Mouse (Mus musculus) urinary bladder, adult 18-20 months (tissue): Measurements from ENCODE around the gene Hist1h4n.
"Not testable (repeated sequence)": the region's sequence is repeated elsewhere in the genome, so short reads cannot be mapped to it uniquely, and the experiment has no call there.

ENCODE experiments used
- DNase-seq, 2 experiments: peaks; one replicate each; pipeline ENCODE4 v3.0.0; 2022; ENCODE audit warnings: low spot score in 2 of 2, mixed read lengths in 2 of 2

The Hist1h4n gene

DNA sequence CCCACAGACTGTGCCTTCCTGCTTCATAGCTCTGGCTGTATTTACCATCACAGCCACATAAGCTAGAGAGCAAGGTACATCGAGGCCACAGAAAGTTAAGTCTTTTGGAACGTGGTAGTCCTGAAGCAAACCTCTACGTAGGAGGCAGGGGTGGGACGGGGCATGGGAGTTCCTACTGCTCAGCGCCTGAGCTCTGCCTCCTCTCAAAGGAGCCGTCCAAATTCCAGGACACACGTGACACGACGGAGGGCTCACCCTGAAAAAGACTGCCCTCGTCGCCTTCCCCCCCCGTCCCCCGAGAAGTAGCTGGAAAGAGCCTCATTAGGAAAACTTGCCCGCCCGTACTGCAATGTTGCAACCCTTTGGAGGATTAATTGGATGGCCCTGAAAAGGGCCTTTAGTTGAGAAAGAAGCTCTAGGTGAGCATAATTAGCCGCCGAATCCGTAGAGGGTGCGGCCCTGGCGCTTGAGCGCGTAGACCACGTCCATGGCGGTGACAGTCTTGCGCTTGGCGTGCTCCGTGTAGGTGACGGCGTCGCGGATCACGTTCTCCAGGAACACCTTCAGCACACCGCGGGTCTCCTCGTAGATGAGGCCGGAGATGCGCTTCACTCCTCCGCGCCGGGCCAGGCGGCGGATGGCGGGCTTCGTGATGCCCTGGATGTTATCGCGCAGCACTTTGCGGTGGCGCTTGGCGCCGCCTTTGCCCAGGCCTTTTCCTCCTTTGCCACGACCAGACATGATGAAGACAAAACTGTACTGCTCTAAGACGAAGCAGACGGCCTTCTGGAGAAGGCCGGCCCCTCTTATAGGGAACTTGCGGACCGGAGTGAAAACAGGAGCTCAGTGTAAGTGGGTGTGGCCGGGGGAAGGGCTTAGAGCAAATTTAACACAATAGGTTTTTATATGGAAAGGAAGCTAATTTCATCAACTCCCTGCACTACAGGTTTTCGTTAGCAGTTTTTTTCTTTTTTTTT lies at the start of gene Hist1h4n:
Gene Hist1h4n (minus strand): TSS at position 779 of the 977 bp plus-strand sequence.
- DNase-seq, result peak in 1 of 2 experiments; percentile 9

DNA sequence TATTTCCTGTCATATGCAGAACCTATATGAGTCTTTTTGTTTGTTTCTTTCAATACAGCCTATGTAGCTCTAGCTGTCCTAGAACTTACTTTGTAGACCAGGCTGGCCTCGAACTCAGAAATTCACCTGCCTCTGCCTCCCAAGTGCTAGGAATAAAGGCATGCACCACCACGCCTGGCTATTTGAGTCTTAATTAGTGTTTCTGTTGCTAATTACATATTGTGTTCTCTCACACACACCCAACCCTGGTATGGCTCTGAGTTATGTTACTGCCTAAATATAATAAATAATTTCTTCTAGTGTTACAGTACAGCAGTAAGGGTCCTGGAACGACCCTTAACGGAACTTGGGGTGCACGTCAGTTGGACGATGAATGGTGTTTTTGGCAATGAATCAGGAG lies 48.7 kb upstream of the Hist1h4n start:
- DNase-seq, result no peak

GRCm38 (mm10) chr13:21865503-21865902 lies 33.5 kb upstream of the Hist1h4n start:
- not testable (repeated sequence) for DNase-seq

GRCm38 (mm10) chr13:21861608-21862007 lies 29.6 kb upstream of the Hist1h4n start:
- no peak for DNase-seq

- DNase-seq, result peak; percentile 4
Measured at GRCm38 (mm10) chr13:21855698-21856162, 23.7 kb upstream of the Hist1h4n start.

DNA sequence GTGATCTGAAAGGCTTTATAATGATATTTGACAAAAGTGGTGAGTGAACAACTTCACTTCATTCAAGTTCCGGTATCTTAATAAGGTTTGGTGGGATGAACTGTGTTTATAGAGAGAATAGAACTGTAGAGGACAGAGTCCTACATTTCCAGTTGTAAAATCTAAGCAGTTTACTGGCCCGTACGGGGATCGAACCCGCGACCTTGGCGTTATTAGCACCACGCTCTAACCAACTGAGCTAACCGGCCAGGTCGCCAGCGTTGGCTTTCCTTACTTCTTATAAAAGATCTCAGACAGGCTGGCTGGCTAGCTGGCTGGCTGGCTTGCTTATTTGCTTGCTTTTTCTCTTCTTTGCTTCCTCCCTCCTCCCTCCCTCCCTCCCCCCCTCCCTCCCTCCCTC lies 23.1 kb upstream of the Hist1h4n start:
- peak; percentile 39 to 64 for DNase-seq

- no peak for DNase-seq
Measured at GRCm38 (mm10) chr13:21852215-21852945, 20.4 kb upstream of the Hist1h4n start.

GRCm38 (mm10) chr13:21850696-21851095 lies 18.7 kb upstream of the Hist1h4n start:
- not testable (repeated sequence) for DNase-seq

- DNase-seq, result no peak
Measured at GRCm38 (mm10) chr13:21847883-21848282, 15.9 kb upstream of the Hist1h4n start.

- not testable (repeated sequence) for DNase-seq
Measured at GRCm38 (mm10) chr13:21846356-21846755, 14.4 kb upstream of the Hist1h4n start.

DNA sequence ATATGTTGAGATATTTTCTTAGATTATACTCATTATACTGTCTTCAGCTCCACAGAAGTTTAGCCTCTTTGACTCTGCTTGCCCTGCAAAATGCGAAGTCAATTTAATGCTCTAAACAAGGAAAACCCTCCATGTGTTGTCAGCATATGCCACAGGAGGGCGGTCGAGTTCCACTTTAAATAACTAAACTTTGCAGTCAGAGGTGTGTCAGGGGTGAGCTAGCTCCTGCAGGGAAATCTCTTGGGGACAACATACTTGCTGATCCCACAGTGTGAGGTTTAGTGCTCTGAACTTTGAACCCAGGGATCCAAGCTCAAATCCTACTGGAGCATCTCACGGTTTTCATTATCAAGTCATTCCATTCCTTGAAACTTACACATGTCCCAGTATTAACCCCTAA lies 8.5 kb upstream of the Hist1h4n start:
- not testable (repeated sequence) for DNase-seq

DNA sequence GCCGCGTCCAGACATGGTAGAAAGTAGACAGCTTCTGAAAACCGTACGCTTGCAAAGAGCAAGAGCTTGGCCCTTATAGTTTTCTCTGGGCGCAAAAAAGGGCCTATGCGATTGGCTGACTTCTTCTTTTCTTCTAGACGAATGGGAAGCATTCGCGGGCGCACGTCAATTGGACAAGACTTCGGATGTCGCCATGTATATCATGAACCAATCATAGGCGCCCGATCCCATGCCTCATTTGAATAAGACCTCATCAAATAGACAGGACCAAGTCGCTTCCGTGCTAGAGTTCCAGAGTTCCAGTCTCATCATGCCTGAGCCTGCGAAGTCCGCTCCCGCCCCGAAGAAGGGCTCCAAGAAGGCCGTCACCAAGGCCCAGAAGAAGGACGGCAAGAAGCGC lies 1.5 kb upstream of the Hist1h4n start, which contains the start of the genes Hist1h2ap and Hist1h2br:
Gene Hist1h2ap (minus strand): TSS at position 47 of the 400 bp plus-strand sequence.
Gene Hist1h2br (plus strand): TSS at position 283 of the 400 bp plus-strand sequence.
- DNase-seq, result not testable (repeated sequence)

DNA sequence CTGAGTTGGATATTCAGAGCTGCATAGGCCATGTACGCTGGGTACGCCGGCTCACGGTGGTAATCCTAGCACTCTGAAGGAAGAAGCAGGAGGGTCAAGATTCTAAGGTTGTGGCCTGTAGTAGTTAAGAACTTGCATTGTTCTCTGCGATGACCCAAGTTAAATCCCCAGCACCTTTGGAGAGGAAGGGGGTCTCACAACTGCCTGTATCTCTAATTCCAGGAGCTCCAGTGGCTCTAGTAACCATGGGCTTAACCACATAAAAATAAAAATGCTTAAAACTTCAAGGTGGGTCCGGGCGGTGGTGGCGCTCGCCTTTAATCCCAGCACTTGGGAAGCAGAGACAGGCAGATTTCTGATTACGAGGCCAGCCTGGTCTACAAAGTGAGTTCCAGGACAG lies 1.7 kb downstream of the Hist1h4n start:
- DNase-seq, result no peak

DNA sequence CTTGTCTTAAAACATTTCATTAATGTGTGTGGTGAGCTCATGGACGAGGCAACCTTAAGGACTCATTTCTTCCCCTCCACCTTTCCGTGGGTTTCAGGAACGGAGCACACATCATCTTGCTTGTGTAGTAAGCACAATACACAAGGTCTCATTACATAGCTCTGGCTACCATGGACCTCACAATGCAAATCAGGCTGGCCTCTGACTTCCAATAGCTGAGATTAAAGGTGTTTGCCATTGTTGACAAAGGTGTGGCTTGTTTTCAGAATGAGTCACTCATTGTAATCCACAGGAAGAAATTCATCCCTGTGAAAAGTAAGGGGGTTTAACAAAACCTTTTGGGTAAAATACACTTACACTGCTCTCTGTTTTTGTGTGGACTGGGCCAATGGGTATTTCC lies 3.5 kb downstream of the Hist1h4n start:
- no peak for DNase-seq

- DNase-seq, result not testable (repeated sequence)
Measured at GRCm38 (mm10) chr13:21820082-21820890, 11.7 kb downstream of the Hist1h4n start.

DNA sequence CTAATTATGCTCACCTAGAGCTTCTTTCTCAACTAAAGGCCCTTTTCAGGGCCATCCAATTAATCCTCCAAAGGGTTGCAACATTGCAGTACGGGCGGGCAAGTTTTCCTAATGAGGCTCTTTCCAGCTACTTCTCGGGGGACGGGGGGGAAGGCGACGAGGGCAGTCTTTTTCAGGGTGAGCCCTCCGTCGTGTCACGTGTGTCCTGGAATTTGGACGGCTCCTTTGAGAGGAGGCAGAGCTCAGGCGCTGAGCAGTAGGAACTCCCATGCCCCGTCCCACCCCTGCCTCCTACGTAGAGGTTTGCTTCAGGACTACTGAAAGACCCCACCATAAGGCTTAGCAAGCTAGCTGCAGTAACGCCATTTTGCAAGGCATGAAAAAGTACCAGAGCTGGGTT lies 19.9 kb downstream of the Hist1h4n start:
- DNase-seq, result not testable (repeated sequence)

- DNase-seq, result peak in 1 of 2 experiments; percentile 48
Measured at GRCm38 (mm10) chr13:21811539-21811938, 20.5 kb downstream of the Hist1h4n start, which contains the start of gene Hist1h4m. Gene Hist1h4m, plus strand, starts transcription at chr13:21811746.

DNA sequence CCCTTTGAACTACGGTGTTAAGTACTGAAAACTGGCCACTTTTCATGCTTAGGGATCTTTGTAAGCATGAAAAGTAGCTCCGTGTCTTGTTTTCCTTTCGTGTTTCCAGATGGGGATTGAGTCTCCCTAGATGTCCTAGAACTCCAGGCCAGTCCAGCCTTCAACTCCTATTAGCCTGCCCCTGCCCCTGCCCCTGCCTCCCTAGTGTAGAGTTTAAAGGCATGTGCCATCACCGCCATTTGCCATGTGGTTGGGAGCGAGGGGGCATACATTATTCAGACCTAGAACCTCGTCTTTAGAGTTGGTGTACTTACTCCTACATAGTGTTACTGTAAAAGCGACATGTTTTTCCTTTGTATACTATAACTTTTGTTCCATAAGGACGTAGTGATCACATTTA lies 20.9 kb downstream of the Hist1h4n start:
- DNase-seq, result not testable (repeated sequence)

- not testable (repeated sequence) for DNase-seq
Measured at GRCm38 (mm10) chr13:21810073-21810472, 21.9 kb downstream of the Hist1h4n start, which contains the start of the genes Hist1h2bq and Hist1h2ao. Gene Hist1h2bq, minus strand, starts transcription at chr13:21810197. Gene Hist1h2ao, plus strand, starts transcription at chr13:21810465.

DNA sequence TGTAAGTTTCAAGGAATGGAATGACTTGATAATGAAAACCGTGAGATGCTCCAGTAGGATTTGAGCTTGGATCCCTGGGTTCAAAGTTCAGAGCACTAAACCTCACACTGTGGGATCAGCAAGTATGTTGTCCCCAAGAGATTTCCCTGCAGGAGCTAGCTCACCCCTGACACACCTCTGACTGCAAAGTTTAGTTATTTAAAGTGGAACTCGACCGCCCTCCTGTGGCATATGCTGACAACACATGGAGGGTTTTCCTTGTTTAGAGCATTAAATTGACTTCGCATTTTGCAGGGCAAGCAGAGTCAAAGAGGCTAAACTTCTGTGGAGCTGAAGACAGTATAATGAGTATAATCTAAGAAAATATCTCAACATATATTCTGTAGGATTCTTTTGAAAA lies 28.9 kb downstream of the Hist1h4n start:
- DNase-seq, result not testable (repeated sequence)

GRCm38 (mm10) chr13:21797163-21797562 lies 34.8 kb downstream of the Hist1h4n start:
- DNase-seq, result not testable (repeated sequence)
